Mouse (Mus musculus) hindbrain, embryonic 10.5 days (tissue): ENCODE measurements at regions not wholly inside any gene's neighbourhood (a gene's known extent, or its start where the extent isn't known, plus 50 kb on each side); places are given as distances from the start of the nearest gene placed in this dataset.

Experiments
- DNase-seq: peaks from one replicate; pipeline ENCODE4 v3.0.0-alpha.2; 2017; ENCODE audit warnings: low spot score
- H3K27ac ChIP-seq: fragments of 300-500 bp; sonication (generic); 2 replicates; pipeline ENCODE4 v1.5.1; 2016; ENCODE audit warnings: mild to moderate bottlenecking, moderate library complexity
- H3K27me3 ChIP-seq: fragments of 300-500 bp; sonication (generic); 2 replicates; pipeline ENCODE4 v1.6.1; 2016; ENCODE audit warnings: mild to moderate bottlenecking; ENCODE audit not compliant: poor library complexity, insufficient read depth, severe bottlenecking
- H3K36me3 ChIP-seq: fragments of 300-500 bp; sonication (generic); 2 replicates; pipeline ENCODE4 v1.6.1; 2016; ENCODE audit warnings: mild to moderate bottlenecking, moderate library complexity
- H3K4me1 ChIP-seq: fragments of 300-500 bp; sonication (generic); replicated peaks from 2 replicates; pipeline ENCODE4 v1.6.1; 2016; ENCODE audit warnings: mild to moderate bottlenecking
- H3K4me3 ChIP-seq: fragments of 300-500 bp; sonication (generic); 2 replicates; pipeline ENCODE4 v1.5.1; 2016; ENCODE audit warnings: mild to moderate bottlenecking, moderate library complexity
- H3K9me3 ChIP-seq: fragments of 300-500 bp; sonication (generic); 2 replicates; pipeline ENCODE4 v1.6.1; 2016; ENCODE audit warnings: mild to moderate bottlenecking, moderate library complexity
- WGBS: fragments of 180-500 bp; shearing (Covaris S2); methylation state at CpG from one replicate; pipeline ENCODE4 v1.1.7; 2016; 5-methylcytosine and 5-hydroxymethylcytosine counted together

DNA sequence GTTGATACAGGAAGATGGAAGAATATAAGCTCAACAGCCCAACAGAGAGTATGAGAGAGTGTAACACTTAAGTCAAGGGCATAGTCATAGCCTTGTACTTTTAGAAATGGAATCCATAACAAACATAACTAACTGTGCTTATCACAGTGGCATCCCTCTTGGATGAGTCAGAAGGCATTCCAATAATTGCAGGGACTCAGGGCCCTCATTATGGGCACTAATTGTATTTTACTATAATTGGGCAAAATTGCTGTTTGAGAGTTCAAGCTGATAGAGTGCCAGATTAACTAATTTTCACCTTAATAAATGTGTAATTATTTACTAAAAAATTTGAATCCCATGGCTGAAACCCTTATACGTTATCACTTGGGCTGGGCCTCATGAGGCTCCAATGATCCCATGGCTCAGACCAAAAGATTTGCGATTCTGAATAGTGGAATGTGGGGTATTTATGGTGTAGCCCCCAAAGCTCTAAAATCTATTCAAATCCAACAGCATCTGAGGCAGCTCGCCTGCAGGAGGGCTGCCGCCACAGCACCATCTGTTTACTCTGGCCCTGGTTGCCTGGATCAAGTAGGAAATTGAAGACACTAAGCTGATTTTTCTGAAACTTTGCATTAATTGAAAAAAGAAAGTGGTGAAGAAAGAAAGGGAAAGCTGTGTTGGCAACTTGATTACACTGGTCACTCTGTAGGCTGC is 456.7 kb downstream of the Elavl2 start:
- no peaks in the 10 kb centered on the region for H3K4me1 ChIP-seq
- no peak overlapping the region for H3K4me3 ChIP-seq
- 68% methylated on average over 4 of the region's 4 CpGs for WGBS
- H3K36me3 ChIP-seq = no peaks in the 10 kb centered on the region
- no peaks in the 10 kb centered on the region for H3K27me3 ChIP-seq
- no peak overlapping the region for H3K27ac ChIP-seq
- H3K9me3 ChIP-seq = no peaks in the 10 kb centered on the region
- DNase-seq = no peak

DNA sequence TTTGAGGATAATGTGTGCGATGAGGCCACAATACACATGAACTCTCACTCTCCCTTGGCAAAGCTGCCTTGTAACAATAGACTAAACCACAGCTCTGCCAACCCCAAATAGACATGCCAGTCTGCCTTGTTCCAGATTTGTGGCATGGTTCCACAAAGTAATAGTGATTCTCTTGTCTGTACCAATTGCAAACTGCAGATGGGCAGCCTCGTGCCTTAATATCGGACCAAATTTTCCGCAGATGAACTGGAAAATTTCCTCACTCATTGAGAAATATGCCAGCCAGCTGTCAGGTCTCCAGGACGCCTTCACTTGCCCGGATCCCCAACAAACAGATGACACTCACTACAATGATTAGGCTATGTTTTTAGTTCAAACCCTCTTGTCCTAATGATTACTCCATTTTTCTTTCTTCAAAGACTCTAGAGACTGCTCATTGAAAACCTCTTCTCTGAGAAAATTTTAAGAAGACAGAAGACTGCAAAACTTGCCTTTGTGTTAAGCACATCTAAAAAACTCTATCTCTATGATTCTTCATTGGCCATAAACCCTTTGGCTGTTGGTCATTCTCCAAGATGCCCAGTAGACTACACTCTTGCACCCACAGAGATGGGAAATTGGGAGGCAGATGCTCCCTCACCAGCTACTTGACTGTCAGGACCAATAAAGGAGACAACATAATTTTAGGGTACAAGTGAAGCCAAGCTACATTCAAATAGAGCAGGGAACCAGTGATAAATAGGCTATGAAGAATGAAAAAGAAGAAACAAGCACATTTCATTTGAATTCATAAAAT is 483.1 kb downstream of the Elavl2 start:
- 93% methylated on average over 6 of the region's 6 CpGs for WGBS
- no peak overlapping the region for H3K27ac ChIP-seq
- no peaks in the 10 kb centered on the region for H3K9me3 ChIP-seq
- H3K27me3 ChIP-seq = no peaks in the 10 kb centered on the region
- no peaks in the 10 kb centered on the region for H3K36me3 ChIP-seq
- no peak for DNase-seq
- no peaks in the 10 kb centered on the region for H3K4me1 ChIP-seq
- no peak overlapping the region for H3K4me3 ChIP-seq

DNA sequence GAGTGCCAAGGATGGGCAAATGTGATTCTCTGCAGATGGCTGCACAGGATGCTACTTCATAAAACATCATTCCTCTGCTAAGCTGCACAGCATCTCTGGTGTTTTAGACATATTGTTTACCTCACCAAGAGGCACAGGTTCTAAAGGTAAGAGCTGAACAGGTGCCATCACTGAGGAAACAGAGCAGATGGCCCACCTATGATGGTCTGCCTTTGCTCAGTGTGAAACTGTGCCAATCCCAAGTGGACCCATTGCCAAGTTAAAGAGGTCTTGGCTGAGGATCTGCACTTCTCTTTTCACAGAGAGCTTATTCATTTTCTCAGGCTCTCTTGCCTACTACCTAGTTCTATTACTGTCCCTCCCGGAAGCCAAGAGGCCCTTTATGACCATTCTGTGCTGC is 494.3 kb downstream of the Elavl2 start:
- 91% methylated on average over 1 of the region's 1 CpGs for WGBS
- Histone ChIP-seq H3K27me3 (no peaks in the 10 kb centered on the region), H3K4me1 (no peaks in the 10 kb centered on the region), H3K36me3 (no peaks in the 10 kb centered on the region), H3K9me3 (no peaks in the 10 kb centered on the region), H3K4me3 (no peak overlapping the region), H3K27ac (no peak overlapping the region)
- no peak for DNase-seq

DNA sequence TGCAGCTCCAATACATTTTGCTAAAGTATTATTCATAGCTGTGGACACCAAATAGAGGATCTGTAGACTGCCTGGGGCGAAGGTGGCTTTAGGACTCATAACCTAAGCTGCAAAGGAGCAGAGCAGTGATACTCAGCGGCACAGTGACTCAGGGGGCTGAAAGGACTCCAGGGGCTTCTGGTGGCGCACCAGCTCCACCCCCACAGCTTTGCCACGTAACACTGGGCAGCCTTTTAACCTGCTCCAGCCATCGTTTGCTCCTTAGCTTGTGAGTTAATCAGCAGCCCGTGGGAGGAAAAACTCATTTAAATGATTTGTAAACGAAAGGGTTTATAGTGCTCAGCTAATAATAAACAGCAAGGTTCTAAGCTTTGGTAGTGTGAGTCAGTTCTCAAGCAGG is 532.4 kb downstream of the Elavl2 start:
- H3K9me3 ChIP-seq = no peaks in the 10 kb centered on the region
- 56% methylated on average over 7 of the region's 7 CpGs for WGBS
- H3K4me3 ChIP-seq = no peak overlapping the region
- DNase-seq = no peak
- H3K4me1 ChIP-seq = no peaks in the 10 kb centered on the region
- no peaks in the 10 kb centered on the region for H3K36me3 ChIP-seq
- H3K27ac ChIP-seq = no peak overlapping the region
- H3K27me3 ChIP-seq = no peaks in the 10 kb centered on the region

DNA sequence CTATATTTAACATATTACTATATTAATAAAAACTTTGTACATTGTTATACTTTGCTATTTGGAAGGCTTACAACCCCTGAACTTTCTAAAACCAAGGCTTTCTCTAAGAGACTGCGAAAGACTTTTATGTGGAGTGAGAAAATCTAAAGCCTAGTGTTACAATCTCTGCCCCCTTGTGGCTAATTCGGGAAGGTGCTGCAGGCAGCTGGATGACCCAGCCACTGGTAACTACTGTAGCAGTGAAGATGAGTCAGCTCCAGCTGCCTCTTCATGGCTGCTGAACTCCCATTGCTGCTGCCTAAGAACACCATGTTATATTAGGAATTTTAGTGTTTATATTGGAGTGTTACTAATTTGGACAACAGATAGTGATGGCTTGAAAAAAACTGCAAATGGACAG is 539.7 kb downstream of the Elavl2 start:
- H3K36me3 ChIP-seq = no peaks in the 10 kb centered on the region

DNA sequence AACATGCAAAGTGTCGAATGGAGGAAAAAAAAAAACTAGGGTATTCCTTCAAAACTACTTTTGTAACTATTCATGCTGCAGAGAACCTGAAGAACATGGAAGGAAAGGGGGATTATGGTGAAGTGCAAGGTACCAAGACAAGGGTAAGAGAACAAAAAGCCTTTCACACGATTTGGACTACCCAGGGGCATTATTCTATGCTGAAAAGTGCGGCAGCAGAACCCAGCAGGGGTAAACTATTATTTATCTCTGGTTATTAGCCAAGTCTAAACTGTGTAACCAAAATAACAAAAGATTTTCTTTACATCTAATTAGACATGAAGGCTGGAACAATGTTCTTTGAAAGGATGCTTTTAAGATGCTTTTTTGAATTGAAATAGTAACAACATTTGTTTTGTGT is 560.8 kb downstream of the Elavl2 start:
- H3K9me3 ChIP-seq = no peaks in the 10 kb centered on the region
- no peak for DNase-seq
- H3K27ac ChIP-seq = no peak overlapping the region
- 41% methylated on average over 3 of the region's 3 CpGs for WGBS
- no peaks in the 10 kb centered on the region for H3K36me3 ChIP-seq
- H3K4me1 ChIP-seq = 0 out of 2 replicates have a peak, but pooled peaks cover 3% of the 10 kb centered on the region
- no peak overlapping the region for H3K4me3 ChIP-seq
- no peaks in the 10 kb centered on the region for H3K27me3 ChIP-seq

More for the DNA sequence above, 539.7 kb downstream of the Elavl2 start:
- Histone ChIP-seq H3K27me3 (no peaks in the 10 kb centered on the region), H3K9me3 (no peaks in the 10 kb centered on the region), H3K27ac (no peak overlapping the region), H3K4me3 (no peak overlapping the region), H3K4me1 (no peaks in the 10 kb centered on the region)
- peak; percentile 38 for DNase-seq
- WGBS = 45% methylated on average over 2 of the region's 2 CpGs

DNA sequence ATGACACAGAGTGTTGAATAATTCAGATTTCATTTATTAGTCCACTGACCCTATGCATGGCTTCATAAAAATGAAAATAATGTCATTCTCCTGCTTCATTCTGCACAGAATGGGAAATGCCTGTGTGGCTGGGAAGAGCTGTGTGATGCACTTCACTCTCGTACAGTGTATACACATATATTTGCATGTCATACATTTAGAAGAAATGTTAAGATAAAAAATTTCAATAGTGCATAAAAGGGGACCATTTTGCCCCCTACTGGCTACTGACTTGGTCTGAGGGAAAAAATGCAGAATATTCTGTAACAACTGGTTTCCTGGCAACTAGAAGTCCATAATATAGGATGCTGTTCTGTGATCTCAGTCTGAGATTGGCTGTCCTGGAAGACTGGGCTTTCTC is 580.5 kb downstream of the Zfp352 start:
- WGBS = 92% methylated on average over 1 of the region's 1 CpGs

DNA sequence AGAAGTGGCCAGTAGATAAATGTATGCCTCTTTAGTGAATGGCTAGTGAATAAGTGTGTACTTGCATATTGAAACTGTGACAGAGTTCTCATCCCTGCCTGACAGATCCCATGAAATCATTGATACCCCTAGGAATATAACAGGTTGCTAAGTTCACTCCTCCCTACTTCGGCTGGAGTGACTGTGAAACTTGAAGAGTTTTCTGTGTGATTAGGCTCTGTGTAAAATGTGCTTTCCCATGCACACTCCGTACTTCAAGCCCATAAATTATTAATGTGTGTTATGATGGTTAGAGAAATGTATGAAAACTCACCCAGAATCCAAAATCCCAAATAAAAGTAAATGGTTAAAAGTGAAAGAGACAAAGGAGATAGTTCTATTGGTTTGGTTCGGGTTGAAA is 580.0 kb downstream of the Zfp352 start:
- Histone ChIP-seq H3K4me1 (no peaks in the 10 kb centered on the region), H3K36me3 (no peaks in the 10 kb centered on the region), H3K27ac (no peak overlapping the region), H3K4me3 (no peak overlapping the region), H3K9me3 (no peaks in the 10 kb centered on the region), H3K27me3 (no peaks in the 10 kb centered on the region)
- WGBS = 90% methylated on average over 3 of the region's 3 CpGs
- no peak for DNase-seq

More for the DNA sequence above, 580.5 kb downstream of the Zfp352 start:
- H3K27me3 ChIP-seq = no peaks in the 10 kb centered on the region
- H3K9me3 ChIP-seq = no peaks in the 10 kb centered on the region
- no peak overlapping the region for H3K4me3 ChIP-seq
- no peaks in the 10 kb centered on the region for H3K4me1 ChIP-seq
- no peak for DNase-seq
- H3K27ac ChIP-seq = no peak overlapping the region
- H3K36me3 ChIP-seq = no peaks in the 10 kb centered on the region

DNA sequence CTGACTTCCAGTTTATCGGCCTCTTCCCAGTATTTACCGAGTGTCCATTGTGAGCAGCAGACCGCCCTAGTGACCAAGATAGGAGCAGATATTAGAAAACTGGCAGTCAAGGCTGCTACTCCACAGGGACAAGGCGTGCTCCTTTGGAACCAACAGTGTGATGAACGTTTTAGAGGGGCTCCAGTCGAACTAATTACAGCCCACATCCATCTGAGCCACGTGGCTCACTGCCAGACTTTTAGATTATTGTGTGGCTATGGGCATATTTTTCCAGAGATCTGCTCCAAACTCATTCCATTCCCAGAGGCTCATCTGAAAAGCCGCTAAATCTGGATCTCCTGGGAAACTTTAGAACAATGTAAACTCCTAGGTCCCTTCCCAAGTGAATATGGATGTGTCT is 578.9 kb downstream of the Zfp352 start:
- Histone ChIP-seq H3K9me3 (no peaks in the 10 kb centered on the region), H3K27ac (no peak overlapping the region), H3K4me1 (no peaks in the 10 kb centered on the region), H3K27me3 (no peaks in the 10 kb centered on the region), H3K4me3 (no peak overlapping the region), H3K36me3 (no peaks in the 10 kb centered on the region)
- 79% methylated on average over 8 of the region's 8 CpGs for WGBS
- no peak for DNase-seq
